In genomic region chr6:120788068-120788607, GRCm38 (mm10) we compare ENCODE assay signal across 16 mouse cellular contexts. TPM values are rescaled to one million over a fixed set of nuclear protein-coding genes. Genes with fewer than 3 reads are reported as not detected.
A peak's percentile ranks its signal among the peaks of the same experiment; 100 is the strongest.
DNase-seq lines count a peak whose midpoint lies in the region; ATAC-seq and TF ChIP-seq lines count a peak whose summit lies in the region.
"Had no signal": no experiment of that assay in that cellular context is flagged by ENCODE, and none has a peak within 500 bp of the region (broad histone marks: within the 10 kb centered on the region; RNA-seq: fewer than 3 reads in every experiment).

No protein-coding gene starts in this region.

- no peak for TF ChIP-seq CTCF in thymus, adult 2 months (IDR thresholded peaks at IDR 0.05; ENCODE audit: borderline replicate concordance, control insufficient read depth, extremely low read depth, insufficient read depth, low read length, poor library complexity)

- H3K4me2 ChIP-seq in embryonic facial prominence, embryonic 14.5 days (ENCODE audit: low read depth, low read length) = no peak overlapping the region
- H3K4me2 ChIP-seq in myocyte (ENCODE audit: low read depth) = no peak overlapping the region
- H3K4me2 ChIP-seq: forebrain, embryonic 15.5 days; hindbrain, embryonic 12.5 days had no signal

- ATAC-seq in embryonic facial prominence, embryonic 14.5 days (ENCODE audit: low read depth) = peak; percentile 10; the same call in 1 of the 2 replicates
- ATAC-seq: forebrain, embryonic 15.5 days; hindbrain, embryonic 16.5 days had no signal

- no peaks in the 10 kb centered on the region for H3K9me3 ChIP-seq in embryonic facial prominence, embryonic 14.5 days (ENCODE audit: control insufficient read depth, low read length)
- H3K9me3 ChIP-seq in embryonic facial prominence, embryonic 10.5 days = no peaks in the 10 kb centered on the region
- H3K9me3 ChIP-seq: forebrain, embryonic 15.5 days; hindbrain, embryonic 12.5 days had no signal

- H3ac ChIP-seq in myocyte (ENCODE audit: control insufficient read depth, insufficient read length) = no peak overlapping the region

- H3K27me3 ChIP-seq in embryonic facial prominence, embryonic 14.5 days (replicated peaks; ENCODE audit: control insufficient read depth, insufficient read depth, low read length) = no peaks in the 10 kb centered on the region
- no peaks in the 10 kb centered on the region for H3K27me3 ChIP-seq in embryonic facial prominence, embryonic 10.5 days (replicated peaks; ENCODE audit: low read depth, poor library complexity, severe bottlenecking)
- no peaks in the 10 kb centered on the region for H3K27me3 ChIP-seq in myocyte (ENCODE audit: control insufficient read depth, insufficient read depth, insufficient read length)
- no peaks in the 10 kb centered on the region for H3K27me3 ChIP-seq in thymus, adult 2 months (ENCODE audit: control insufficient read depth, insufficient read depth, low read length)
- H3K27me3 ChIP-seq: forebrain, embryonic 15.5 days; hindbrain, embryonic 12.5 days had no signal

- H3K79me2 ChIP-seq in macrophage (ENCODE audit: inconsistent target) (no peaks in the 10 kb centered on the region), myocyte (ENCODE audit: control insufficient read depth, insufficient read depth) (no peaks in the 10 kb centered on the region)

- no peaks in the 10 kb centered on the region for H3K4me1 ChIP-seq in embryonic facial prominence, embryonic 14.5 days (ENCODE audit: control insufficient read depth, insufficient read depth, low read length)
- peaks cover 6% of the 10 kb centered on the region for H3K4me1 ChIP-seq in embryonic facial prominence, embryonic 10.5 days
- H3K4me1 ChIP-seq in thymus, adult 2 months (replicated peaks; ENCODE audit: control insufficient read depth, insufficient read depth, low read length) = no peaks in the 10 kb centered on the region
- H3K4me1 ChIP-seq: forebrain, embryonic 15.5 days had no signal

- H3K4me3 ChIP-seq in embryonic facial prominence, embryonic 14.5 days (ENCODE audit: low read depth, low read length) = no peak overlapping the region
- no peak overlapping the region for H3K4me3 ChIP-seq in embryonic facial prominence, embryonic 10.5 days
- H3K4me3 ChIP-seq in macrophage (ENCODE audit: inconsistent target) = no peak overlapping the region
- H3K4me3 ChIP-seq in myocyte = no peak overlapping the region
- no peak overlapping the region for H3K4me3 ChIP-seq in thymus, adult 2 months (ENCODE audit: control insufficient read depth, insufficient read depth, low read length)
- H3K4me3 ChIP-seq: forebrain, embryonic 15.5 days; hindbrain, embryonic 12.5 days had no signal

- WGBS in embryonic facial prominence, embryonic 14.5 days = 75% methylated on average over 5 of the region's 5 CpGs
- 86% methylated on average over 5 of the region's 5 CpGs for WGBS in embryonic facial prominence, embryonic 10.5 days
- WGBS in macrophage (ENCODE audit: missing documents) = 30% methylated on average over 5 of the region's 5 CpGs
- 85% methylated on average over 5 of the region's 5 CpGs for WGBS in thymus, adult 2 months

- peaks cover 14% of the 10 kb centered on the region for H3K36me3 ChIP-seq in embryonic facial prominence, embryonic 14.5 days (ENCODE audit: control insufficient read depth, insufficient read depth, low read length)
- peaks cover 27% of the 10 kb centered on the region for H3K36me3 ChIP-seq in embryonic facial prominence, embryonic 10.5 days (replicated peaks)
- H3K36me3 ChIP-seq in macrophage (ENCODE audit: inconsistent target) (peaks cover 12% of the 10 kb centered on the region), myocyte (ENCODE audit: control insufficient read depth, insufficient read depth) (no peaks in the 10 kb centered on the region)
- H3K36me3 ChIP-seq in thymus, adult 2 months (ENCODE audit: control insufficient read depth, insufficient read depth, low read length) = no peaks in the 10 kb centered on the region; the same call in 1 of the 2 replicates

- no peak overlapping the region for H3K27ac ChIP-seq in embryonic facial prominence, embryonic 14.5 days (replicated peaks; ENCODE audit: low read depth, low read length)
- no peak overlapping the region for H3K27ac ChIP-seq in embryonic facial prominence, embryonic 10.5 days (replicated peaks)
- H3K27ac ChIP-seq in macrophage = peak overlapping the region; percentile 70
- no peak overlapping the region for H3K27ac ChIP-seq in thymus, adult 2 months (ENCODE audit: control insufficient read depth, insufficient read depth, low read length)
- H3K27ac ChIP-seq: forebrain, embryonic 15.5 days; hindbrain, embryonic 12.5 days had no signal

- no peak for TF ChIP-seq POLR2A in myocyte (IDR thresholded peaks at IDR 0.05; ENCODE audit: insufficient read length, low read depth)
- TF ChIP-seq POLR2A in thymus, adult 2 months (IDR thresholded peaks at IDR 0.05; ENCODE audit: control insufficient read depth, extremely low read depth, insufficient read depth, low read length, poor library complexity) = no peak

- H3K9ac ChIP-seq in embryonic facial prominence, embryonic 14.5 days (ENCODE audit: low read depth, low read length) = no peak overlapping the region
- H3K9ac ChIP-seq: forebrain, embryonic 15.5 days; hindbrain, embryonic 12.5 days had no signal

- DNase-seq in embryonic facial prominence, embryonic 14.5 days (ENCODE audit: low spot score) = no peak
- DNase-seq in embryonic facial prominence, embryonic 10.5 days (ENCODE audit: low spot score) = no peak
- peak; percentile 46 for DNase-seq in 416B (ENCODE audit: low read depth)
- no peak for DNase-seq in heart, adult 11 months
- DNase-seq in thymus, adult 2 months = no peak
- DNase-seq: adrenal gland, postnatal 14 days; cerebellum, adult 18-20 months; cerebellum, adult 9-11 months; cerebellum, postnatal 36 days; heart, postnatal 10 days; heart, postnatal 4 days had no signal

TF ChIP-seq in myocyte, 11 proteins besides CTCF, POLR2A, EP300 and RAD21:
- TF ChIP-seq E2F4 (IDR thresholded peaks at IDR 0.05; ENCODE audit: insufficient read depth) = no peak
- no peak for TF ChIP-seq TCF3 (IDR thresholded peaks at IDR 0.05; ENCODE audit: insufficient read length, low read depth)
- no peak for TF ChIP-seq POLR2AphosphoS2 (IDR thresholded peaks at IDR 0.05; ENCODE audit: insufficient read length, low read depth)
- TF ChIP-seq REST (IDR thresholded peaks at IDR 0.05; ENCODE audit: insufficient read depth, insufficient read length) = no peak
- no peak for TF ChIP-seq USF1 (IDR thresholded peaks at IDR 0.05; ENCODE audit: low read depth)
- TF ChIP-seq MYOG (IDR thresholded peaks at IDR 0.05; ENCODE audit: control insufficient read depth in 1 of 3, insufficient read depth in 1 of 3, insufficient read length in 2 of 3, low read depth in 2 of 3) = peak in 1 of 3 experiments; percentile 21
- TF ChIP-seq TCF12 (IDR thresholded peaks at IDR 0.05; ENCODE audit: insufficient read depth, poor library complexity, severe bottlenecking) = no peak
- TF ChIP-seq MYOD1 (IDR thresholded peaks at IDR 0.05; ENCODE audit: control insufficient read depth in 1 of 3, insufficient read length in 2 of 3, low read depth in 2 of 3) = peak in 2 of 3 experiments; percentile 79 to 81
- no peak for TF ChIP-seq SRF (IDR thresholded peaks at IDR 0.05; ENCODE audit: control insufficient read depth, insufficient read length, low read depth)
- TF ChIP-seq MAX (IDR thresholded peaks at IDR 0.05; ENCODE audit: low read depth) = no peak
- no peak for TF ChIP-seq CEBPB (IDR thresholded peaks at IDR 0.05; ENCODE audit: insufficient read depth, poor library complexity, severe bottlenecking)

RNA-seq across cellular contexts. Expression of gene Slc25a18, which starts 14.8 kb away (rescaled TPM):
- polyA plus RNA-seq in embryonic facial prominence, embryonic 14.5 days (2014; fragmentation: Nextera tagmentation; extraction: Ambion mirVana) = 1.0 and 1.2 TPM in 2 replicates
- polyA plus RNA-seq in embryonic facial prominence, embryonic 10.5 days (2016; fragmentation: Nextera tagmentation; extraction: Ambion mirVana) = 0.20 and 0.28 TPM in 2 replicates
- total RNA-seq in macrophage (2018; cell fraction: chromatin; rRNA removed) = under 1 TPM in 1 of 26 experiments, not detected in 25; 0.25 TPM
- under 1 TPM in 9 of 26 experiments, not detected in 17; 0.07 to 0.17 (median 0.10) TPM for total RNA-seq in macrophage (2018; cell fraction: cytosol; rRNA removed)
- under 1 TPM in 3 of 26 experiments, not detected in 23; 0.24 to 0.37 (median 0.32) TPM for total RNA-seq in macrophage (2018; cell fraction: nucleus; rRNA removed)
- polyA plus RNA-seq in macrophage (2018) (0.07 to 0.12 TPM in 2 of 3 replicates, not detected in the other), myocyte (2012; fragmentation: generic; extraction: Trizol) (0.07 TPM)
- polyA plus RNA-seq in thymus, adult 2 months (2012; rRNA removed) = 0.12 and 0.14 TPM in 2 replicates

RNA-seq across cellular contexts. Expression of gene Atp6v1e1, which starts 34.5 kb away (rescaled TPM):
- 128 and 141 TPM in 2 replicates for polyA plus RNA-seq in embryonic facial prominence, embryonic 14.5 days (2014; fragmentation: Nextera tagmentation; extraction: Ambion mirVana)
- 116 and 117 TPM in 2 replicates for polyA plus RNA-seq in embryonic facial prominence, embryonic 10.5 days (2016; fragmentation: Nextera tagmentation; extraction: Ambion mirVana)
- total RNA-seq in macrophage (2018; cell fraction: chromatin; rRNA removed) = 100 to 1,000 TPM; 153 to 844 (median 245) TPM
- 100 to 1,000 TPM; 244 to 445 (median 281) TPM for total RNA-seq in macrophage (2018; cell fraction: cytosol; rRNA removed)
- total RNA-seq in macrophage (2018; cell fraction: nucleus; rRNA removed) = 100 to 1,000 TPM; 144 to 511 (median 182) TPM
- polyA plus RNA-seq in macrophage (2018) = 284 to 395 TPM (median 322 TPM) in 3 replicates
- 206 TPM for polyA plus RNA-seq in myocyte (2012; fragmentation: generic; extraction: Trizol)
- polyA plus RNA-seq in thymus, adult 2 months (2012; rRNA removed) = 122 and 136 TPM in 2 replicates

RNA-seq across cellular contexts. Expression of gene Bcl2l13, which starts 47.9 kb away (rescaled TPM):
- polyA plus RNA-seq in embryonic facial prominence, embryonic 14.5 days (2014; fragmentation: Nextera tagmentation; extraction: Ambion mirVana) = 26.2 and 33.3 TPM in 2 replicates
- polyA plus RNA-seq in embryonic facial prominence, embryonic 10.5 days (2016; fragmentation: Nextera tagmentation; extraction: Ambion mirVana) = 45.1 and 49.7 TPM in 2 replicates
- total RNA-seq in macrophage (2018; cell fraction: chromatin; rRNA removed) = 10 to 100 TPM in 24 of 26 experiments, 1 to 10 TPM in 2; 4.4 to 24.1 (median 15.4) TPM
- total RNA-seq in macrophage (2018; cell fraction: cytosol; rRNA removed) = 10 to 100 TPM; 17.5 to 30.8 (median 23.0) TPM
- 10 to 100 TPM in 24 of 26 experiments, 1 to 10 TPM in 2; 7.4 to 24.5 (median 15.1) TPM for total RNA-seq in macrophage (2018; cell fraction: nucleus; rRNA removed)
- 12.7 to 31.2 TPM (median 22.5 TPM) in 3 replicates for polyA plus RNA-seq in macrophage (2018)
- polyA plus RNA-seq in myocyte (2012; fragmentation: generic; extraction: Trizol) = 32.8 TPM
- 43.5 and 48.0 TPM in 2 replicates for polyA plus RNA-seq in thymus, adult 2 months (2012; rRNA removed)
